26 mouse cellular contexts compared by ENCODE assay signal in genomic region chr17:3129791-3130190, GRCm38 (mm10).
"Had no signal": no experiment of that assay in that cellular context is flagged by ENCODE, and none has a peak within 500 bp of the region (broad histone marks: within the 10 kb centered on the region; RNA-seq: fewer than 3 reads in every experiment).

No protein-coding gene starts in this region.

- H3K9ac ChIP-seq: heart, embryonic 12.5 days; hindbrain, embryonic 12.5 days; hindbrain, embryonic 14.5 days; intestine, embryonic 15.5 days; limb, embryonic 12.5 days; liver, embryonic 13.5 days; liver, embryonic 15.5 days had no signal

- H3K4me2 ChIP-seq: heart, embryonic 12.5 days; hindbrain, embryonic 12.5 days; hindbrain, embryonic 14.5 days; intestine, embryonic 15.5 days; limb, embryonic 12.5 days; liver, embryonic 11.5 days; liver, embryonic 13.5 days; liver, embryonic 15.5 days had no signal

- H3K27ac ChIP-seq: gastrocnemius, adult 2 months; heart, embryonic 10.5 days; hindbrain, embryonic 10.5 days; hindbrain, embryonic 12.5 days; hindbrain, embryonic 14.5 days; intestine, embryonic 15.5 days; layer of hippocampus, adult 2 months; left cerebral cortex, adult 2 months; limb, embryonic 10.5 days; limb, embryonic 12.5 days; liver, embryonic 13.5 days; liver, embryonic 15.5 days had no signal

- H3K4me3 ChIP-seq: gastrocnemius, adult 2 months; heart, embryonic 10.5 days; heart, embryonic 12.5 days; hindbrain, embryonic 10.5 days; hindbrain, embryonic 12.5 days; intestine, embryonic 15.5 days; layer of hippocampus, adult 2 months; left cerebral cortex, adult 2 months; limb, embryonic 10.5 days; limb, embryonic 12.5 days; liver, embryonic 13.5 days; liver, embryonic 15.5 days had no signal

- DNase-seq: gastrocnemius, adult 2 months; gastrocnemius, postnatal 10 days; gastrocnemius, postnatal 25 days; heart, adult 18-20 months; heart, postnatal 10 days; heart, postnatal 4 days; kidney, adult 2 months; kidney, postnatal 10 days; kidney, postnatal 25 days; kidney, postnatal 4 days; liver; liver, embryonic 13.5 days had no signal

- ATAC-seq: hindbrain, embryonic 16.5 days; intestine, embryonic 15.5 days; intestine, postnatal 0 days had no signal

- H3K36me3 ChIP-seq: intestine, embryonic 15.5 days had no signal

- H3K27me3 ChIP-seq: heart, embryonic 12.5 days; hindbrain, embryonic 12.5 days; intestine, embryonic 15.5 days; limb, embryonic 12.5 days; liver, embryonic 13.5 days; liver, embryonic 15.5 days had no signal

- H3K9me3 ChIP-seq: heart, embryonic 10.5 days; heart, embryonic 12.5 days; hindbrain, embryonic 10.5 days; hindbrain, embryonic 12.5 days; intestine, embryonic 15.5 days; limb, embryonic 10.5 days; limb, embryonic 12.5 days; liver, embryonic 13.5 days; liver, embryonic 15.5 days had no signal

- H3K4me1 ChIP-seq: hindbrain, embryonic 10.5 days; hindbrain, embryonic 12.5 days; intestine, embryonic 15.5 days; limb, embryonic 10.5 days; limb, embryonic 12.5 days; liver, embryonic 13.5 days; liver, embryonic 15.5 days had no signal
